Mouse (Mus musculus) adrenal gland, adult 2 months (tissue): Measurements from ENCODE around the gene Ppp3r1. TPM values are rescaled to one million over a fixed set of nuclear protein-coding genes. Genes with fewer than 3 reads are reported as not detected.

ENCODE experiments used
- DNase-seq: peaks from one replicate; pipeline ENCODE4 v3.0.0; 2021
- long read RNA-seq: library from polyadenylated mRNA; stranded (forward); transcript quantifications from one replicate; pipeline ENCODE4 v2.0.0, GENCODE M21; 2021
- polyA plus RNA-seq: library from polyadenylated mRNA; depleted of rRNA; stranded (reverse); fragments of >200 nt; gene quantifications from 2 replicates; pipeline ENCODE4 v1.2.3, GENCODE M21; 2012; rRNA removed
- total RNA-seq, 2 experiments: library from RNA; stranded (reverse); gene quantifications; 2 replicates each; pipeline ENCODE4 v1.2.3; 2021

Gene Ppp3r1
- total RNA-seq, result 10 to 100 TPM; 90.2 to 94.9 TPM
- polyA plus RNA-seq, result 268 and 279 TPM in 2 replicates
- long read RNA-seq, transcript Ppp3r1-201 (6 exons, 2,859 nt), result major isoform, 30 of 43 reads
- long read RNA-seq, partial matches to known transcripts, result 11 of 43 reads
- long read RNA-seq, other reads (novel, unspliced or antisense), result 2 of 43 reads

DNA sequence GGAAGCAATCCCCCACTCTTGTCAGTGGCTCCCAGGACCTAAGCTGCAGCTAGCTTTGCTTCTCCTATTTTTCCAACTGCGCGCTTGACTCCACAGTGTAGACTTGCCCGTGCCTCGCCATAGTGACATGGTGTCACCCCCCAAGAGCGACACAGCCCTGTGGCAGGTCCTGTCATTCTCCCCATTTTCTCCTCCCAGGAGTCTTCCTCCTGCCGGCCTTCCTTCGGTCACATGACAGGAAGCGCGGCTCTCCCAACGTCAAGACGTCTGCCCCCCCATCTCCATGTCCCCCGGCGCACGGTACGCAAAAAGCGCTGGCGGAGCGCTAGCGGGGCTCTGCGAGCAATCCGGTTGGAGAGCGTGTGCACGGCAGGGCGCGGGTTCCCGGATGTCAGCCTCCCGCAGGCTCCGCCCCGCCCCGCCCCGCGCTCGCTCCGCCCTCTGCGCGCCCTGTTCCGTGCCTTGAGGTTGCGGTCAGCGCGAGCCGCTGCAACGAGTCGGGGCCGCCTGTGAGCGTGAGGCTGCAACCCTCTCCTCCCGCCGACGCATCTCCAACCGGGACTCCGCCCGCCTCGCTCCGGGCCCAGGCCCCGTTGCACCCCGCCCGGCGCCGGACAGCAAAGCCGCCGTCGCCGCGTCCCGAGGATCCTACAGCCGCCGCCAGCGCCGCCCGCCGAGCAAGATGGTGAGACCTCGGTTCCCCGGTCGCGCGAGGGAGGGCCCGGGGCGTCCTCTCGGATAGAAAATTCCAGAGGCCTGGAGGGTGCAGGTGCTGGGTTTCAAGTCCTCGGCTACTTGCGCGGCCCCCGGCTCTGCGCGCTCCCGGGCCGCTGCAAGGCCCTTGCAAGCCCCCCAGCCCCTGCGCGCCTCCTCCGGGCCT lies at the start of gene Ppp3r1:
Gene Ppp3r1, plus strand, starts transcription at position 406 of the 880 bp plus-strand sequence.
- peak; percentile 98 for DNase-seq

DNA sequence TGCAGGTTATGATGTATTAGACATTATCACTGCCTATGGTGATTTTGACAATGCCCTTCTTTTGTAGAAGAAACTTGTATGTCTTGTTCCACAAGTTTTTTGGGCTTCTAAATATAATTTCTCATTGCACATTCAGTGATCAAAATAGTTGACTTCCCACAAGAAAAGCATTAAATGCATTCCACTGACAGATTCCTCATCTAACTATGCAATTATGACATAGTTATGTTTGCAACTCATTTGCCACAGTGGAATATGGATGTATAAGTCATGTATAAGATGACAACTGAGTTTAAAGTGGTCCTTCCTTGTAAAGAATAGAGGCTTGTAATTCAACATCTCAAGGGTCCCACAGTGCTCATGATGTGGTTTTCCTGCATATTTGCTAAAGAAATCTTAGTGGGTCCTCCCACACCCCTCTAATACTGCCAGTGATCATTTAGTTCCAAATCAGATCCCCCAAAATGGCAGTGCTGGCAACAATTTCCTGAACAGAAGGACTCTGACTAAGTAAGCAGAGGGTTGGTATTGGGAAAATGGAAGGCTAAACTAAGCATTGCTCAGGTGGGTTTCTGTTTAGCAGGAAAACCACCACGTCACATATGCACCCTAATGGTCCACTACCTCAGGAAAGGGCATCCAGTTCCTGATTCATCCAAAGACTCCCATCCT lies 46.5 kb upstream of the Ppp3r1 start:
- DNase-seq, result no peak

DNA sequence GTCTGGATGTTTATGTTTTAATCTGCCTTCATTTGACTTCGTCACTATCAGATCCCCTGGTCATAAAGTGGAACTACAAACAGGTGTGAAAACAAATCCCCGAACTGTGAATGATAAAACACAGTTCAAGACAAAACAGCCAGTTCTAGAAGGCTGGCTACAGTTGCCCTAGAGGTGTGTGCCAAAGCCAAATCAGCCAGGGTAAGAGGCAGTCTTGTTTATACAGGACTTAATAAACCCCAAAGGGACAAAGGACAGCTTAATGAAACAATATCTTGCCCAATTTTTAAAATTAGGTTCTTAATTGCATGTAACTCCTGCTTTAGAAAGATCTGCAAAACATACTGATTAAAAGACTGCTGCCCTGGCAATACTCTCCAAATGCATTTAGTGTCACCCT lies 32.6 kb upstream of the Ppp3r1 start:
- no peak for DNase-seq

DNA sequence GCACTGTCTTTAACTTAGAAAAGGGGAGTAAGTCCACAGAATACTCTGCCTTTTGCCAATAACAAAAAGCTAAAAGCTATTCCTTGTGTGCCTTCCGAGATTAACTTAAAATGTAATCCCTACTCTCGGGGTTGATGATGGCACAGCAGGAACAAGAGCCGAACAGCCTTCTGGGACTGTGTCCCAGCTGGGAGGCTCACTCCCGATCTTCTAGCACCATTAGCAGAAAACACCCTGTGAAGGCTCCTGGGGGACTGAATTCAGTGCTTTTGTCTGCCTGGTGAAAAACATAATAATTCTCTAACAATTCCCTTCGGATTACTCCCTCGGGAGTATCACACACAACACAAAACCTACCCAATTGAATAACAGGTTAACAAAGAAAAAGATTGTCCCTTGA lies 23.4 kb upstream of the Ppp3r1 start:
- no peak for DNase-seq

DNA sequence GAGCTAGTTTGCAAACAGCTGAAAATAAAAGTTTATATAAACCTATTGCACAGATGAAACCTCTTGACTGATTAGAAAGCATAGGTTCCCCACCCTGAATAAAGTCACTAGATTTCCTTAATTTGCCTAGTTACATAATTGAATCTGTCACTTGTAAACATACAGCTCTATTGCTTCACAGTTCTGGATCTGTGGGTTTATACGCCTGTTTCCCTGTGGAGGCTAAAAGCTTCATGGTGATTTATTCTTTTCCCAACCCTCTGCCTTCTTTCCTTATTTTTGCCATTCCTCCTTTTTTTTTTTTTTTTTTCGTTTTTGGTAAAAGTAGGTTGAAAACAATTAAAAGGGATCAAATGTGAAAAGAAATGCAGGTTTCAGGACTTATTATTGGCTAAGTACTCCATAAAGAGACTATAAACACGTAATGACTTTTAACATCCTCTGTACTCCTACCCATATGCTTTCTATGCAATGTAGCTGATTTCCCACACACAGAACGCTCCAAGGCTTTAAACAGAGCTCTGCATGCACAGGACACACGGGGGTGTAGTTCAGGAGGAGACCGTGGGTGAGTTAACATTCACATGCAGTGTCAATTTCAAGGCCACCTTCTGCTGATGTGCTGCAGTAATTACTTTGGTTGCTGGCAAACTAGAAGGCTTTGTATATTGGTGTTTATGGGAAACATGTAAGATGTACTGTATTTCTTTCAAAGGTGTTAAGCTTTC lies 20.6 kb upstream of the Ppp3r1 start:
- no peak for DNase-seq

DNA sequence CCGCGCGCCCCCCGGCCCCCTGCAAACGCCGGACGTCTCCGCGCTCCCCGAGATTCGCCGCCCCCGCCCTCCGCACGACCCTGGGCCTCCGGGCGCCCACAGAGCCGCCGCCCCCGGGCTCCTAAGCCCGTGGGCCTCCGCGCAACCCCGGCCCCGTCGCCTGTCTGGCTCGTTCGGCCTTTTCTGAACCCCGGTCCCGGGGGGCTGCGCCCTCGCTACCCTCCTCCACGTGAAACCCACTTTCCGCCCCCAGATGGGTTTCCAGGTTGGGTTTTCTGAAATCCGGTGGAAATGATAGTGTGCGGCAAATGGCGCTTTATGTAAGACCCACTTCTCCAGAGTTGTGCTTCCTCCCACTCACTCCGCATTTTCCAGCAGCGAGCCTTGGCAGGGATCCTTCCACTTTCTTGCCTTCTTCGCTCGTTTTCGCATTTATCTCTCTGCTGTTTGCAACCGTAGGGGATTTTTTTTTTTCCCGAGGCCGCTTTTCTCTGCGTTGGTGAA lies 727 bp downstream of the Ppp3r1 start:
- DNase-seq, result peak; percentile 61

DNA sequence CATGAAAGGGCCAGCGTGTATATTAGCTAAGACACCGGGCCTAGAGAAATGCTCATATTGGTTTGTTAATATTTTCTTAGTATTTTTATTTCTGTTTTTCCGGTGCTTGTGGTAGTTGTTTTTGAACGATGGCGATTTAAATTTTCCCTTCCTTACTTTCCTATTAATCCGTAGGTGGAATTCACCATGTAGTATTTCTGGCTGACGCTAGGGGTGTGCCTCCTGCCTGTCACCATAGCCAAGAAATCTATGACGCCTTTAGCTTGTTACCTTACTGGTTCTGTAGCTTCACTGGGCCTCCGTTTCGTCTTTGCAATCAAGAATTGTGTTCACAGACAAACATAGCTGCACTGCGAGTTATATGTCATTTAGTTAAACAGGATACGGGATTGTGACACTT lies 1.2 kb downstream of the Ppp3r1 start:
- DNase-seq, result peak; percentile 71

DNA sequence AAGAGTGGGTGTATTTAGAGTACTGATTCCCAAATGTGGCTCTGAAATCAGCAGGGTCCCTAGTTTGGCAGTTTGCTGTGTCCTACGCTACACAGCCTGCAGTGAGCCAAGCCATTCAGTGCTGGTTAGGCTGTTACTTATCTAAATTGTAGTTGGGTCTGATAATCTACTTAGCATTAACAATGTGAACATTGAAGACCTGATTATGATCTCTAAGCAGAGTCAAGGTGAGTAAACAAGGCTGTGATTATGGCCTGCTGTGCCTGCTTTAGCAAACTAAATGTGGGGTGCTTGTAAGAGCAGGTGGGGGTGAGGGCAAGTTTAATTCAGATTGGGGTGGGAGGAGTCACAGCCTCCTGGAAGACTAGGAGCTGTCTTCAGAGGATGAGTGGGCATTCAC lies 4.9 kb downstream of the Ppp3r1 start:
- DNase-seq, result no peak

DNA sequence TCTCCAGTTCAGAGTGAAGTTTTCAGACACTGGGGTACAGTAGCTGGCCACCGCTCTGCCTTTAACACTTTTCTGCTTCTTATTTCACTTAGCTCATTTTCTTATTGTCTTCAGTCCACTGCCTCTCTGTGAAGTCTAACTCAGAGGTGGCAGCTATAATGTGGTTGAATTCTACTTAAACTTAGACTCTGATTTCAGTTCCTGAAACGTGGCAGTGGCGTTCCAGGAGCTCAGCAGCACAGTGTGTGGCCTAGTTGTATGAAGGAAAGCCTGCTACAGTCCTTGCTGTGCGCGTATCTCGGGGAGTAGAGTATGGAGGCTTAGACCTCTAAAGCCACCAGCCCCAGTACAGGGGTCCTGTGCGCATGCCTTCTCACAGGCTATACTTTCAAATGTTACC lies 7.6 kb downstream of the Ppp3r1 start:
- DNase-seq, result no peak

DNA sequence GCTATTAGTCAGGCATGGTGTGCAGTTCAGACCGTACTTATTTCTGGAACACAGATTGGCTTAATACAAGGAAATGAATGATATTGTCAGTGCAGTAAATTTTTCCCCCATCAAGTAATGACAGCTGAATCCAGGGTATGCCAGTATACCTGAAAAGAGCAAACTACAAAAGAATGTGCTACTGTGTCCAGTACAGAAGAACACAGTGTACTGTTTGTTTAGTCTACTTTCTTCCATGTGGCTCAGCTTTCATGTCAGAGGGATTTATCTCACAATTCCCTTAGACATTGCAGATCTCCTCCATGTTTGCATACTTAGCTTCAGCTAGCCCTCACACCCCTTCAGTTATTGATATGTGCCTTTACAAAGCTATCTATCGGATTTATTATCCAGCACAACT lies 10.2 kb downstream of the Ppp3r1 start:
- DNase-seq, result no peak

DNA sequence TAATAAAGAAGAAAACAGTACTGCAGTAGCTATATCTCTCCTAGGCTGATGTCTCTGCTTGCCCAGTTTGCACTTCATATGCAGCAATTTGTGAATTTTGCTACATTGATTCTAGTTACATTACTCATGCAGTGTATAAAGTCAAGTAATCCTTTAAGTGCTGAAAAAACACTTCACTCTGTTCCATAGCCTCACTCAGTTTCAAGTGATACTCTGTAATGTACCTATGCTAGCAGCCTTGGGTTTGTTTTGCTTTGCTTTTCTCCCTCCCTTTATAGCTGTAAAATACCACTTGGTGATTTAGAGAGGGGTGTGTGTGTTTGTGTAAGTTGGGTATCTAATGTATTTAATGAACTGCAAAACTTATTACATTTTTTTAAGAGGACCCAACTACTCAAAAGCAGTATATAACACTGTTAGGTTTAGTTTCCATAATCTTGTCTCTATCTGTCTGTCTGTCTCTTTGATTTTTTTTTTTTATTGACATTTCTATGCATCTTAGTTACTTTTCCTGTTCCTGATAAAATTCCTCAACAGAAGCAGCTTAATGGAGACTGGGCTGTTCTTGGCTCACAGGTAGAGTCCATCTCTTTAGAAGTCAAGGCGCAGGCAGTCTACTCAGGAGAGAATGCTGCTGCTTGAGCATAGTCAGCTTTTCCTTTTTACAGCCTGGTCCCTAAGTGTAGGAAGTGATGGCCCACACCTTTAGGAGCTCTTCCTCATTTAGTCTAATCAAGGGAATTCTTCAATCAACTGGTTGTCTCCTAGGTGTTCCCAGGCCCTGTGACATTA lies 12.1 kb downstream of the Ppp3r1 start:
- no peak for DNase-seq

DNA sequence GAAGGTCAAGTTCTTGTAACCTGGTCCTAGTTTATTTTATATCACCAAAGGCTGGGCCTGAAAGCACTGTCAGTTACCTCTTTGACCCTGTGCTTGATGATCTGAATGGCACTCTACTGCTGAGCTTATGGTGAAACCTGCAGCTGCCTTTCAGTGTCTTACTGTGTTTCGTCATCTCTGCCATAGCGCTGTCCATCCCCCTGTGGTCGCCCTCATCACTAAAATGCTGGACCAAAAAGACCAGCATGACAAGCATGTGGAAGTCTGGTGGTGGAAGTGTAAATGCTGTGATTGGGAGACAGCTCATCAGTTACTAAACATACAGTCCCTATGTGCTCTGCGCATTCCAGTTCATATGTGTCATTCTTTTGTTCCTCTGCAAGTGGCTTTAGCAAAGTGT lies 13.2 kb downstream of the Ppp3r1 start:
- DNase-seq, result no peak

DNA sequence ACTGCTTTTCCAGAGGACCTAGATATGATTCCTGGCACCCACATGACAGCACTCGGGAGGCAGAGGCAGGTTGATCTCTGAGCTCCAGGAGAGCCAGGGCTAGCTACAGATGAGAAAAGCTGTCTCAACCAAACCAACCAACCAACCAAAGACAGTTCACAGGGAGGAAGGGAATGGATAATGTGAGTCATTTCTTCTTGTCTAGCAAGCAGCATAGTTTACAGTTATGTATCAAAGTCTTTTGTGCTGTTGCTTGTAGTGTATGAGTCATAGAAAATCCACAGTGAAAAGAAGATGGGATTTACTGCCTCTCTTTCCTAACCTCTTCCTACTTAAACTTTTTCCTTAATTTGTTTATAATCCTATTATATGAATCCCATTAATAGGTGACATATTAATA lies 17.6 kb downstream of the Ppp3r1 start:
- no peak for DNase-seq

DNA sequence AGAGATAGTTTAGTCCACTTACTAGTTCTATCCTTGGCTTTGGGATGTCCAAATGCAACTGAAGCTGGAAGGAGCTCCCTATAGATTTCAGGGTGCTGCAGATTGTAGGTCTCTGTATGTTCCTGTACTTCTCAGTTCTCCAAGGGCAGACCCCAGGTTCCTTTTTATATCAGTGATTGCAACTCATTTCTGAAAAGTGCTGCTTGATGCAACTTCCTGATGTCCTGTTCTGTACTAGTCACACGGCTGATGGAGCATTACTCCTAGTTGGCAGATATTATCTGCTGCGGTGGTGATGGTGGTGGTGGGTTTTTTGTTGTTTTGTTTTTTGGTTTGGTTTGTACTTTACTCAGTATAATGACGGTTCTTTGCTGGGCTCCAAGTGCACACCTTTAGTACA lies 21.7 kb downstream of the Ppp3r1 start:
- no peak for DNase-seq

DNA sequence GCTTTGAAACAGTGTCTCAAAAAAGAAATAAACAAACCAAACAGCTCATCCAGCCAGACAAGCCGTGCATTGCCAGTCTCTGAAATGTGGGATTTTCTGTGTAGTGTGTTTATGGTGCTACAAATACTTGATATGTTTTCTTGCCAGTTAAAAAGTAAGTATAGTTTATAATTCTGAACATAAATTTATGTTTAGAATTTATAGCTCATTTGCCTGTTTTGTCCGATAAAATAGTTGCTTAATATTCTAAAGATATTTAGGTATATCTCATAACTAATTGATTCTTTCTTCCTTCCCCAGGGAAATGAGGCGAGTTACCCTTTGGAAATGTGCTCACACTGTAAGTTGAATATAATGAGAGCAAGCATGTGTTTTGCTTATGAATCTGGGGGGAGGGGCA lies 22.7 kb downstream of the Ppp3r1 start, which contains the start of gene Wdr92:
Gene Wdr92, plus strand, starts transcription at position 301 of the 400 bp plus-strand sequence.
- no peak for DNase-seq

DNA sequence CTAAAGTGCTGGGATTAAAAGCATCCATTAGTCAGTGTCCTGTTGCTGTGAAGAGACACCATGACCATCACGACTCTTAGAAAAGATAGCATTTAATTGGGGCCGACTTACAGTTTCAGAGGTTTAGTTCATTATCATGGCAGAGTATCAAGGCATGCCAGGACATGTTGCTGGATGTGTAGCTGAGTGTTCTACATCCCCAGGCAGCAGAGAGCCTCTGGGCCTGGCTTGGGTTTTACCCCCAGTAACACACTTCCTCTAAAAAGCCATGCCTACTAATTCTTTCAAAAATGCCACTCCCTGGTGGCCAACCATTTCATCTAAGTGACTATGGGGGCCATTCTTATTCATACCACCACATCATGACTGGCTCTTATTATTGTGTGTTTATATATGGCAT lies 24.1 kb downstream of the Ppp3r1 start:
- DNase-seq, result no peak

DNA sequence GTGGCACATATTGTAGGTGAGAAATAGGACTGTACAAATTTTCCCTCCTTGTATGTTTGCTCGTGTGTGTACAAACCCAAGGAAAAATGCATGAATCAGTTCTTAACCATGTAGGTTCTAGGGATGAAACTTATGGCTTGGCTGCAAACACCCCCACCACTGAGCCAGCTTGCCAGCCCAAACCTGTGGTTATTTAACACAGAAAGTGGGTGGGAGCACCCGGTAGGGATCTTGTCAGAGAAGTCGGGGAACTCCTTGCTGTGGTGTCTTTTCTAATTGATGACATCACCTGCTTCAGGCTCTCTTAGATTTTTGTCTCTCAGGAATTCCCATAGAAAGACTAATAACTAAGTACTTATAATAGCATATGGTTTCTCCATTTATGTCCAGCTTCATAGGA lies 28.6 kb downstream of the Ppp3r1 start:
- DNase-seq, result no peak

DNA sequence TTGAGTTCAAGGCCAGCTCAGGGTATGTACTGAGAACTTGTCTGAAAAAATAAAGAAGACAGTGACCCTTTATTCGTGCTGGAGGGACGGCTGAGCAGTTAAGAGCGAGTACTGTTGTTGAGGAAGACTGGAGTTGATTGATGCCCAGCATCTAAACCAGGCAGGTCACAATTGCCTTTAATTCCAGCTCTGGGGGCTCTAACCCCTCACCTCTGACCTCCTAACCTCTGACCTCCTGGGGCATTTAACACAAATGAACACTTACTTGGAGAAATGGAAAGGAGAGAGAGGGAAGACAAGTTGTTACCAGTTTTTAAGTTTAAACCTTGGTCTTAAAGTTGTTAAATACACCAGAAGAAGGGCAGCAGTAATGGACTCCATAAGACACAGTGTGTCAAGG lies 29.7 kb downstream of the Ppp3r1 start:
- no peak for DNase-seq

DNA sequence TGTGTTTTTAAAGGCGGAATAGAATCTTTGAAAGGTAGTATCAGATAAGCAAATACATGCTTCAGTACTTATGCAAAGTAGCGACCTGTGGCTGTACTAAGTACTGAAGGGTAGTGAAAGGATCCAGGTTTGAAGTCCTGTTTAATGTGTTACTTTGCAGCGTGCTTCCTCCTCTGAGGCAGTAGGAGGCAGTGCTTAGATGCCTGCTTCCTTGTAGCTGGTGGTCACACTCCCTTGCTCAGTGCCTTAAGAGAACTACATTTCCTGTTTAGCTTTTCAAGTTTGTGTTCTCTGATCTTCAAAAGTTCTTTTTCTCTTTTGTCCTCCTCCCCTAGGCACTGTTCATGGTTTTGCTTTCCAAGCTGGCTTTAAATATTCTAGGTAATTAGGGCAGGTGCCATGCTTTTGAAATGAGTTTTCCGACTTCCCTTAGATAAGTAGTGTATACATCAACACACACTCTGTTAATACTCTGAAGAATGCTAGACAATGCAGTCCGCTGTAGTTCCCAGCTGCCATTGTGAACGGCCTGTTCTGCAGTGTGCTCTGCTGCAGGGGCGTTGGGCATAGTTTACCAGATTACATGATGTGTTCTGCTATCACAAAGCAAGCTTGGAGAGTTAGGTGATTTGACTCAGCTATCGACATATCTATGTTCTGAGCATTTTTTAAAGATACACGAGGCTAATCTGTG lies 33.2 kb downstream of the Ppp3r1 start:
- DNase-seq, result no peak

DNA sequence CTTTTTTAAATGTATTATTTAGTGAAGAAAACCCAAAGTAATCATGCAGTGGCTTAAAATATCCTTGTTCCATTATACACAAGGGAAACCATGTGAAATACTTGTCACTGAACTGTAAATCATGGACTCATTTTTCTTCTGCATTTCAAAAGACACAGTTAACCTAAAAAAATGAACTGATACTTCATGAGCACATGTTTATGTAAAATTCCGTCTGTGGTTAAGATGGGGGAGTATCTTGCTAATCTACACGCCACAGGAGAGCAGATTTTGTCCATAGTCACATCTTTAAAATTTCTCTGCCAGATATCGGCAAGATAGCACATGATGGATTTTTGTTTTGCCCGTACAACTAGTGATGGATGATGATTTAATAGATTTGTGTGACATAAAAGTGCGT lies 40.1 kb downstream of the Ppp3r1 start:
- DNase-seq, result no peak
